Mouse (Mus musculus): ENCODE data around the gene Slc4a4. TPM values are rescaled to one million over a fixed set of nuclear protein-coding genes. Genes with fewer than 3 reads are reported as not detected.

The Slc4a4 gene
- polyA plus RNA-seq (2012), result 0.02 TPM in 1 of 2 replicates, not detected in the other

DNA sequence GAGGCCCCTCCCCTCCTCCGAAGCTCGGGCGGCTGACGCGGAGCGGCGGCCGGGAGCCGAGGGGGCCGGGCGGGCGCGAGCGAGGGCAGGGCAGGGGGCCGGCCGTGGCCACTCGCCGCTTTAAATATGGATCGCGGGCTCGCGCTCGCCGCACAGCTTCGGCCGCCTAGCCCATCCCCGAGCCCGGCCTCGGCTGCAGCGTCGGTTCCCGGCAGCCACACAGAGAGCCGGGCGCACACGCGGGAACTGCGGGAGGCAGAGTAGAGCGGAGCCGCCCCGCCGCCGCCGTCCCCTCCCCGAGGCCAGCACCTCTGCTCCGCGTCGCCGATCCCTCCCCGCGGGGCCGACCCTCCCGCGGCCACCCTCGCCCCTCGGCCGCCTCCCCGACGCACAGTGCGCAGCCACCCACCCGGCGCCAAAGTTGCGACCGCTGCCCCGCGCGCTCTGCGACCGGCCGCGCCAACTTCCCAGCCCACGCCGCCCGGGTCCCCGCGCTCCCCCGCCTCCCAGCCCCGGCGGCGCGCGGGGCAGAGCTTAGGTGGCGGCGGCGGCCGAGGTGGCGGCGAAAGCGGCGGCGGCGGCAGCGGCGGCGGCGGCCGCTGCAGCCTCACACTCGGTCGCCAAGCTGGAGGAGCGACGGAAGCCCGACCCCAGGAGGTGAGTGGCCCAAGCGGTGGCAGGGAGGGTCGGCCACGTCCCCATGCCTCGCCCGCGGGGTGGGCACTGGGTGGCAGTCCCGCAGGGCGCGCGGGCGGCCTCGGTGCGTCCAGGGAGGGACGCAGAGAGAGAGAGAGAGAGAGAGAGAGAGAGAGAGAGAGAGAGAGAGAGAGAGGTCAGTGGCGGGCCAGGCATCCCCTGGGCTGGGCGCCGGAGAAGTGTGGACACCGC, at the start of gene Slc4a4:
Gene Slc4a4, plus strand, starts transcription at position 151 of the 888 bp plus-strand sequence.
- no peaks in the 10 kb centered on the region for H3K9me3 ChIP-seq (ENCODE audit: control insufficient read depth, low read length)
- no peaks in the 10 kb centered on the region for H3K36me3 ChIP-seq (ENCODE audit: control insufficient read depth)
- TF ChIP-seq TAL1 (IDR thresholded peaks at IDR 0.05; ENCODE audit: low read length) (no peak), GATA1 (IDR thresholded peaks at IDR 0.05; ENCODE audit: low read length) (no peak)
- H3K4me3 ChIP-seq (replicated peaks), result peak within 1 kb of the TSS; percentile 49
- H3K27me3 ChIP-seq (ENCODE audit: control insufficient read depth), result peaks cover 54% of the 10 kb centered on the region
- H3K4me1 ChIP-seq (ENCODE audit: control insufficient read depth), result no peaks in the 10 kb centered on the region

- Histone ChIP-seq H3K4me1 (ENCODE audit: control insufficient read depth) (no peaks in the 10 kb centered on the region), H3K36me3 (ENCODE audit: control insufficient read depth) (no peaks in the 10 kb centered on the region), H3K4me3 (replicated peaks) (no peak overlapping the region), H3K27me3 (ENCODE audit: control insufficient read depth) (no peaks in the 10 kb centered on the region), H3K9me3 (ENCODE audit: control insufficient read depth, low read length) (no peaks in the 10 kb centered on the region)
- no peak for TF ChIP-seq GATA1 (IDR thresholded peaks at IDR 0.05; ENCODE audit: low read length)
These were observed 46.4 kb upstream of the Slc4a4 start for GRCm38 (mm10) chr5:88840080-88840798.

- Histone ChIP-seq H3K4me1 (ENCODE audit: control insufficient read depth) (no peaks in the 10 kb centered on the region), H3K36me3 (ENCODE audit: control insufficient read depth) (no peaks in the 10 kb centered on the region)
These were observed 29.3 kb upstream of the Slc4a4 start for GRCm38 (mm10) chr5:88857311-88857710.

DNA sequence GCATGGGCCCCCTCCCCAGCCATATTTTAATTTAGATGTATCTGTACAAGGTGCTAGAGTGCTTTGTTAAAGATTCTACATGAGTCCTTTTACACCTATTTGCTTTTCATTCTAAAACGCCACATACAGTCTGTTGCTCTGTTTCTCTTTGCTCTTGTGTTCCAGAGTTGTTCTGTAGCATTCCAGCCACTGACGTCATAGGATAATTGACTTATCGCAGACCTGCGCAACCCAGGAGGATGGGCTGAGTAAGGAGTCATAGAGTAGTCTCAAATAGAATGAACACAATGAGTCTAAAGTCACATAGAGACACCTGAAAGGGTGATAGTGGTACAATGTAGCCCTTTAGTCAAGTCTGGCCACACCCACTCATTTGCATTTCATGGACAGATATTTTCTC, 28.8 kb upstream of the Slc4a4 start:
- no peaks in the 10 kb centered on the region for H3K27me3 ChIP-seq (ENCODE audit: control insufficient read depth)
- H3K9me3 ChIP-seq (ENCODE audit: control insufficient read depth, low read length), result 0 out of 2 replicates have a peak, but pooled peaks cover 6% of the 10 kb centered on the region
- H3K4me3 ChIP-seq (replicated peaks), result no peak overlapping the region
- H3K36me3 ChIP-seq (ENCODE audit: control insufficient read depth), result no peaks in the 10 kb centered on the region
- TF ChIP-seq GATA1 (IDR thresholded peaks at IDR 0.05; ENCODE audit: low read length) (no peak), TAL1 (IDR thresholded peaks at IDR 0.05; ENCODE audit: low read length) (no peak)
- no peaks in the 10 kb centered on the region for H3K4me1 ChIP-seq (ENCODE audit: control insufficient read depth)

More at GRCm38 (mm10) chr5:88857311-88857710, 29.3 kb upstream of the Slc4a4 start:
- no peak overlapping the region for H3K4me3 ChIP-seq (replicated peaks)
- 0 out of 2 replicates have a peak, but pooled peaks cover under 1% of the 10 kb centered on the region for H3K9me3 ChIP-seq (ENCODE audit: control insufficient read depth, low read length)
- TF ChIP-seq GATA1 (IDR thresholded peaks at IDR 0.05; ENCODE audit: low read length) (no peak), TAL1 (IDR thresholded peaks at IDR 0.05; ENCODE audit: low read length) (no peak)
- H3K27me3 ChIP-seq (ENCODE audit: control insufficient read depth), result no peaks in the 10 kb centered on the region

- Histone ChIP-seq H3K4me1 (ENCODE audit: control insufficient read depth) (no peaks in the 10 kb centered on the region), H3K9me3 (ENCODE audit: control insufficient read depth, low read length) (0 out of 2 replicates have a peak, but pooled peaks cover 6% of the 10 kb centered on the region), H3K27me3 (ENCODE audit: control insufficient read depth) (no peaks in the 10 kb centered on the region), H3K36me3 (ENCODE audit: control insufficient read depth) (no peaks in the 10 kb centered on the region), H3K4me3 (replicated peaks) (no peak overlapping the region)
- TF ChIP-seq GATA1 (IDR thresholded peaks at IDR 0.05; ENCODE audit: low read length) (no peak), TAL1 (IDR thresholded peaks at IDR 0.05; ENCODE audit: low read length) (no peak)
These were observed 28.4 kb upstream of the Slc4a4 start for GRCm38 (mm10) chr5:88858226-88858625.

DNA sequence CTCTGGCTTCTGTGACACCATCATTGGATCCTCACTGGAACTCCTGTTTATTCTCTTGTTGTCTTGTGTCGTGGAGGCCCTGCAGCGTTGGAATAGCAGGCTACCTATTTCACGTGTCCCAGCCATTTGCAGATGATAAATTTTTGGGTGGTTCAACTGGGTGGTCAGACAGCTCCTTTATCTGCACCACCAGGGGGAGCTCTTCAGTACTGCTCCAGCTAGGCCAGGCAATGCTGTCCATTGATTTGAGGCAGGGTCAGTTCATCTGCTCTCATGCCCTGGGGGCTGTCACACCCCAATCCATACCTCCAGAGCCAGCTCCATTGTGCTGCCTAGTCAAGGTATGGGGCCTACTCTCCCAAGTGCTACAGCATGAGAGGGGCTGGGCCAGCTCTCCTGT, 24.5 kb upstream of the Slc4a4 start:
- H3K9me3 ChIP-seq (ENCODE audit: control insufficient read depth, low read length), result 0 out of 2 replicates have a peak, but pooled peaks cover 6% of the 10 kb centered on the region
- no peak for TF ChIP-seq GATA1 (IDR thresholded peaks at IDR 0.05; ENCODE audit: low read length)
- TF ChIP-seq TAL1 (IDR thresholded peaks at IDR 0.05; ENCODE audit: low read length), result no peak
- H3K4me1 ChIP-seq (ENCODE audit: control insufficient read depth), result no peaks in the 10 kb centered on the region
- H3K4me3 ChIP-seq (replicated peaks), result no peak overlapping the region
- no peaks in the 10 kb centered on the region for H3K27me3 ChIP-seq (ENCODE audit: control insufficient read depth)
- no peaks in the 10 kb centered on the region for H3K36me3 ChIP-seq (ENCODE audit: control insufficient read depth)

DNA sequence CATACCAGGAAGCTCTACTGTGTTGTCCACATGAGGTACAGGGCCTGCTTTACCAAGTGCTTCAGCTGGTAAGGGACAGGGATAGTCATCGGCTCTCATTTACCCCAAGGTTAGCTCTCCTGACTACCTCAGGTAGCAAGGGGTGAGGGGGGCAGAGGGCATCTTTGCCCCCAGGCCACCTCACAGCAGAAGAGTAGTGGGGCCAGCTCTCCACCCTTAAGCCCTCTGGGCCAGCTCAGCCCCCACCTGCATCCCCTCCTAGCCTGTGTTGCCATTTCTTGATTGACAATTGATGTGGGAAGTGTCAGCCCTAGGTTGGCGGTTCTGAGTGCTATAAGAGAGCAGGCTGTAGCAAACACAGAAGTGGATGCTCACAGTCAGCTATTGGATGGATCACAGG, 23.8 kb upstream of the Slc4a4 start:
- no peaks in the 10 kb centered on the region for H3K4me1 ChIP-seq (ENCODE audit: control insufficient read depth)
- no peaks in the 10 kb centered on the region for H3K36me3 ChIP-seq (ENCODE audit: control insufficient read depth)
- no peaks in the 10 kb centered on the region for H3K27me3 ChIP-seq (ENCODE audit: control insufficient read depth)
- H3K9me3 ChIP-seq (ENCODE audit: control insufficient read depth, low read length), result 0 out of 2 replicates have a peak, but pooled peaks cover 6% of the 10 kb centered on the region
- no peak overlapping the region for H3K4me3 ChIP-seq (replicated peaks)
- no peak for TF ChIP-seq TAL1 (IDR thresholded peaks at IDR 0.05; ENCODE audit: low read length)
- TF ChIP-seq GATA1 (IDR thresholded peaks at IDR 0.05; ENCODE audit: low read length), result no peak

GRCm38 (mm10) chr5:88884101-88884500, 2.5 kb upstream of the Slc4a4 start:
- Histone ChIP-seq H3K4me3 (replicated peaks) (no peak overlapping the region), H3K4me1 (ENCODE audit: control insufficient read depth) (no peaks in the 10 kb centered on the region), H3K9me3 (ENCODE audit: control insufficient read depth, low read length) (no peaks in the 10 kb centered on the region), H3K27me3 (ENCODE audit: control insufficient read depth) (peaks cover 48% of the 10 kb centered on the region), H3K36me3 (ENCODE audit: control insufficient read depth) (no peaks in the 10 kb centered on the region)
- TF ChIP-seq TAL1 (IDR thresholded peaks at IDR 0.05; ENCODE audit: low read length), result no peak
- no peak for TF ChIP-seq GATA1 (IDR thresholded peaks at IDR 0.05; ENCODE audit: low read length)

GRCm38 (mm10) chr5:88885503-88885902, 1.1 kb upstream of the Slc4a4 start:
- Histone ChIP-seq H3K27me3 (ENCODE audit: control insufficient read depth) (peaks cover 54% of the 10 kb centered on the region), H3K9me3 (ENCODE audit: control insufficient read depth, low read length) (no peaks in the 10 kb centered on the region), H3K36me3 (ENCODE audit: control insufficient read depth) (no peaks in the 10 kb centered on the region), H3K4me3 (replicated peaks) (no peak overlapping the region), H3K4me1 (ENCODE audit: control insufficient read depth) (no peaks in the 10 kb centered on the region)
- TF ChIP-seq GATA1 (IDR thresholded peaks at IDR 0.05; ENCODE audit: low read length) (no peak), TAL1 (IDR thresholded peaks at IDR 0.05; ENCODE audit: low read length) (no peak)
